Mouse (Mus musculus) midbrain, embryonic 13.5 days (tissue): ENCODE results near the gene Tuba3a. TPM values are rescaled to one million over a fixed set of nuclear protein-coding genes. Genes with fewer than 3 reads are reported as not detected.
"Not testable (repeated sequence)": the region's sequence is repeated elsewhere in the genome, so short reads cannot be mapped to it uniquely, and the experiment has no call there.

Experiments
- ATAC-seq: fragments of 200-750 bp; cut with Nextera tagmentation; 2 replicates; pipeline ENCODE4 v1.8.0; 2017; ENCODE audit warnings: mild to moderate bottlenecking, moderate TSS enrichment, moderate library complexity
- H3K27ac ChIP-seq: fragments of 300-500 bp; sonication (generic); 2 replicates; pipeline ENCODE4 v1.5.1; 2015; ENCODE audit warnings: inconsistent platforms, mild to moderate bottlenecking, moderate library complexity
- H3K27me3 ChIP-seq: fragments of 300-500 bp; sonication (generic); 2 replicates; pipeline ENCODE4 v1.6.1; 2015; ENCODE audit warnings: mild to moderate bottlenecking, inconsistent platforms
- H3K36me3 ChIP-seq: fragments of 300-500 bp; sonication (generic); 2 replicates; pipeline ENCODE4 v1.6.1; 2015; ENCODE audit warnings: mild to moderate bottlenecking, inconsistent platforms
- H3K4me1 ChIP-seq: fragments of 300-500 bp; sonication (generic); replicated peaks from 2 replicates; pipeline ENCODE4 v1.6.1; 2015; ENCODE audit warnings: inconsistent platforms
- H3K4me2 ChIP-seq: fragments of 300-500 bp; sonication (generic); replicated peaks from 2 replicates; pipeline ENCODE4 v1.6.1; 2015; ENCODE audit warnings: moderate library complexity, mild to moderate bottlenecking, inconsistent platforms
- H3K4me3 ChIP-seq: fragments of 300-500 bp; sonication (generic); replicated peaks from 2 replicates; pipeline ENCODE4 v1.5.1; 2015; ENCODE audit warnings: mild to moderate bottlenecking, inconsistent platforms
- H3K9ac ChIP-seq: fragments of 300-500 bp; sonication (generic); replicated peaks from 2 replicates; pipeline ENCODE4 v1.6.1; 2015; ENCODE audit warnings: mild to moderate bottlenecking, inconsistent platforms
- H3K9me3 ChIP-seq: fragments of 300-500 bp; sonication (generic); 2 replicates; pipeline ENCODE4 v1.6.1; 2016; ENCODE audit warnings: mild to moderate bottlenecking, inconsistent platforms
- WGBS: fragments of 180-500 bp; shearing (Covaris S2); methylation state at CpG from one replicate; pipeline ENCODE4 v1.1.7; 2015; 5-methylcytosine and 5-hydroxymethylcytosine counted together
- polyA plus RNA-seq: library from polyadenylated mRNA; unstranded; fragments of >200 nt; fragmentation: Nextera tagmentation; extraction: Ambion mirVana; gene quantifications from 2 replicates; pipeline ENCODE4 v1.2.1, GENCODE M21; 2015

Gene Tuba3a
- polyA plus RNA-seq, 1 experiment from 2014 or later: 0.11 TPM

DNA sequence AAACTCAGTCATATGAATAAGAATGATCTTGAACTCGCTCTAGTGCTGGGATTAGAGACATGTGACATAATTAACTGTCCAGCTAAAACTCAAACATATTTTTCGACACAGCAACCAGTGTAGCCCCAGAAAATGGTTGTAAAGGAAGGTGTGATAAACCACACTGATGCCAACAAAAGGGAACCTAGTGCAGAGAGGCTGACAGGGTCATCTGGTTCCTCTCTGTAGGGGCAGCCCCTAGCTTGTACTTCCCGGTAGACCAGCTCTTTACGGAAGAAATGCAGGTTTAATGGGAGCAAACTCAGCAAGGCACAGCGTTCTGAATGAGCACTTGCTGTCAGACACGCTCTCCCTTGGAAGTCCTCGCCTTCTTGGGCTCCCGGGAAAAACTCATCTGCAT is 6.1 kb downstream of the Tuba3a start:
- Histone ChIP-seq H3K4me2 (no peak overlapping the region), H3K27ac (no peak overlapping the region), H3K4me1 (no peaks in the 10 kb centered on the region), H3K27me3 (no peaks in the 10 kb centered on the region), H3K36me3 (no peaks in the 10 kb centered on the region), H3K9ac (no peak overlapping the region), H3K9me3 (no peaks in the 10 kb centered on the region), H3K4me3 (no peak overlapping the region)
- no peak for ATAC-seq
- 67% methylated on average over 8 of the region's 8 CpGs for WGBS

DNA sequence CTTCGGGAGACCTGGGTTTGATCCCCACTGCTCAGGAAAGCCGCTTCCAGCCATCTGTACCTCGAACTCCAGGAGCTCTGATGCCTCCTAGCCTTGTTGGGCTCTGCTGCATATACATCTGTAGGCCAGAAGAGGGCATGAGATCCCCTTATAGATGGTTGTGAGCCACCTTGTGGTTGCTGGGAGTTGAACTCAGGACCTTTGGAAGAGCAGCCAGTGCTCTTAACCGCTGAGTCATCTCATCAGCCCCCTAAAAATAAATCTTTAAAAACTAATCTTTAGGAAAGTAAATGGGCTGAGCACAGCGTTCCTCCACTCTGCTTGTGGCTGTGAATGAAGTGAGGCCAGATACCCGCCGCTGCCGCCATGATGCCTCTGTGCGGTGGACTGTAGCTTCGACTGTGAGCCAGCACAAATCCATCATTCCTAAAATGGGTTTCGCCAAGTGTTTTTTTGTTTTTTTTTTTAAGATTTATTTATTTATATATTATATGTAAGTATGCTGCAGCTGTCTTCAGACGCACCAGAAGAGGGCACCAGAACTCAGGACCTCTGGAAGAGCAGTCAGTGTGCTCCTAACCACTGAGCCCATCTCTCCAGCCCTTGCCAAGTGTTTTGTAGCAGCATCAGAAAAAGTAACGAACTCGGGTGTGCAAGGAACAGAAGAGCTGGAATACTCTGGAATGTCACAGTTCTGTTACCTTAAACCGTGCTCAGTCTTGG is 10.8 kb downstream of the Tuba3a start:
- H3K9ac ChIP-seq: no peak overlapping the region
- H3K4me3 ChIP-seq: no peak overlapping the region
- peaks cover 4% of the 10 kb centered on the region for H3K4me1 ChIP-seq
- no peak for ATAC-seq
- H3K4me2 ChIP-seq: no peak overlapping the region
- H3K27ac ChIP-seq: no peak overlapping the region
- H3K9me3 ChIP-seq: no peaks in the 10 kb centered on the region
- 64% methylated on average over 15 of the region's 15 CpGs for WGBS
- peaks cover 8% of the 10 kb centered on the region for H3K27me3 ChIP-seq
- no peaks in the 10 kb centered on the region for H3K36me3 ChIP-seq

DNA sequence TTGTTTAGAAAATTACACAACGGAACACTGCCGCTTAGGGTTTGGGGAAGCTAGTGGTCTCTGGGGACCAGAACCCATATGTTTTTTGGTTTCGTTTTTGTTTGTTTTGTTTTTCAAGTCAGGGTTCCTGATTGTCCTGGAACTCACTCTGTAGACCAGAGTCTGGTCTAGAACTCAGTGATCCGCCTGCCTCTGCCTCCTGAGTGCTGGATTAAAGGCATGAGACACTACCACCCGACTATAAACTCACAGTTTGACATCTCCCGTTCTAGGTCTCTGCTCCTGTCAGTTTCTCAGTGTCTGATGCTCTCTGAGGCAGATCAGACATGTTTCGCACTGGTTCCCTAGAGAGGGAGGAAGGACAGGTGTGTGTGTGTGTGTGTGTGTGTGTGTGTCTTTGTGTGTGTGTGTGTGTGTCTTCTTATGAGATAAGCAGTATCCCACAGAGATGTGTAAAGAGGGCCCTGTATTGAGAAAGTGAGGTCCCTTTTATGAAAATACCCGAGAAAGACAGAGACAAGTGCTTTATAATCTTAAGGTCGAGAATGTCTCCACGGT is 13.5 kb downstream of the Tuba3a start:
- Histone ChIP-seq H3K9ac (no peak overlapping the region), H3K4me2 (no peak overlapping the region), H3K4me1 (peaks cover 4% of the 10 kb centered on the region), H3K9me3 (no peaks in the 10 kb centered on the region), H3K27me3 (peaks cover 8% of the 10 kb centered on the region), H3K4me3 (no peak overlapping the region), H3K27ac (no peak overlapping the region), H3K36me3 (no peaks in the 10 kb centered on the region)
- WGBS: 78% methylated on average over 10 of the region's 10 CpGs
- ATAC-seq: no peak

DNA sequence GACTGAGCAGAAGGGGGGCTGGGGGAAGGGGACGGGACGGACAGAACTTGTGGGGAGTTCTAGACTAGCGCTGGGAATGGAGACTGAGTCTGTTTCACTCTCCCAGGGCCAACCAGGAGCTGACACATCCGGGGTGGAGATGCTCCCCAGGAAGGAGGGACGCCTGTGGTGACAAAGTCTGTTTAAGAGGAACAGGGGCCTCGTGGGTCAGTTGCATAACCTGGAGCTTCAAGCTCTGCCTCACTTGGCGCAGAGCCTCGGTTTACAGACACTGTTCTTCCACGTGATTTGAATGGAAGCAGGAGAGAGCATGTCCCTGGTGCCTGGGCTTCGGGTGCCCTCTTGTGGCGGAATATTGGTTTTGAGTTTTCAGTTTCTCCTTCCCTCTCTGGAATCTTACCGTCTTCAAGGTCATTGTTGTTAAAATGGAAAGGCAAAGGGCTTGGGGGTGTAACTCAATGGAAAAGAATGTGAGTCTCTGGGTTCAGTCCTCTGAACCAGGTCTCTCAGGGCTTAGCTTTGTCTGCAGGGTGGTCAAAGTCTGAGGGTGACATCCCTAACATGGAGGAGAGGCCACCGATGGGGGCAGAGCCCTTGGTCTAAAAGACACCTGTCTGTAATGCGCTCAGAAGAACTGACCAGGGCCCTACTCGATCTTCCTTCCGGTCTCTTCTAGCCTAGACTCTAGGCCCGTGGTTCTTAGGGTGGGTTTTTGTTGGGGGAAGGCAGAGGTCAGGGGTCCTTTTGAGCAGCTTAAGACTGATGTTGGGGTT is 14.2 kb downstream of the Tuba3a start:
- H3K4me3 ChIP-seq: no peak overlapping the region
- peaks cover 8% of the 10 kb centered on the region for H3K27me3 ChIP-seq
- 17% methylated on average over 17 of the region's 17 CpGs for WGBS
- no peak overlapping the region for H3K27ac ChIP-seq
- ATAC-seq: peak; percentile 91
- no peaks in the 10 kb centered on the region for H3K9me3 ChIP-seq
- no peak overlapping the region for H3K9ac ChIP-seq
- H3K4me1 ChIP-seq: peaks cover 4% of the 10 kb centered on the region
- no peaks in the 10 kb centered on the region for H3K36me3 ChIP-seq
- H3K4me2 ChIP-seq: peak overlapping the region; percentile 36

- peaks cover 8% of the 10 kb centered on the region for H3K27me3 ChIP-seq
- peaks cover 4% of the 10 kb centered on the region for H3K4me1 ChIP-seq
- no peak overlapping the region for H3K4me3 ChIP-seq
- H3K36me3 ChIP-seq: no peaks in the 10 kb centered on the region
- 49% methylated on average over 6 of the region's 6 CpGs for WGBS
- H3K4me2 ChIP-seq: no peak overlapping the region
- no peaks in the 10 kb centered on the region for H3K9me3 ChIP-seq
- no peak overlapping the region for H3K9ac ChIP-seq
- H3K27ac ChIP-seq: no peak overlapping the region
- ATAC-seq: no peak
Measured at GRCm38 (mm10) chr6:125268799-125269198, 17.0 kb downstream of the Tuba3a start.

- no peak overlapping the region for H3K27ac ChIP-seq
- H3K9me3 ChIP-seq: no peaks in the 10 kb centered on the region
- no peak overlapping the region for H3K4me3 ChIP-seq
- H3K4me1 ChIP-seq: peaks cover 4% of the 10 kb centered on the region
- no peak overlapping the region for H3K4me2 ChIP-seq
- WGBS: 87% methylated on average over 3 of the region's 3 CpGs
- H3K27me3 ChIP-seq: peaks cover 8% of the 10 kb centered on the region
- H3K9ac ChIP-seq: no peak overlapping the region
- H3K36me3 ChIP-seq: no peaks in the 10 kb centered on the region
- no peak for ATAC-seq
Measured at GRCm38 (mm10) chr6:125267469-125267868, 18.4 kb downstream of the Tuba3a start.

GRCm38 (mm10) chr6:125266600-125266999 is 19.2 kb downstream of the Tuba3a start:
- 66% methylated on average over 6 of the region's 6 CpGs for WGBS
- not testable (repeated sequence) for ATAC-seq, H3K4me2 ChIP-seq, H3K4me3 ChIP-seq, H3K9me3 ChIP-seq, H3K4me1 ChIP-seq, H3K36me3 ChIP-seq, H3K27me3 ChIP-seq, H3K27ac ChIP-seq, H3K9ac ChIP-seq

DNA sequence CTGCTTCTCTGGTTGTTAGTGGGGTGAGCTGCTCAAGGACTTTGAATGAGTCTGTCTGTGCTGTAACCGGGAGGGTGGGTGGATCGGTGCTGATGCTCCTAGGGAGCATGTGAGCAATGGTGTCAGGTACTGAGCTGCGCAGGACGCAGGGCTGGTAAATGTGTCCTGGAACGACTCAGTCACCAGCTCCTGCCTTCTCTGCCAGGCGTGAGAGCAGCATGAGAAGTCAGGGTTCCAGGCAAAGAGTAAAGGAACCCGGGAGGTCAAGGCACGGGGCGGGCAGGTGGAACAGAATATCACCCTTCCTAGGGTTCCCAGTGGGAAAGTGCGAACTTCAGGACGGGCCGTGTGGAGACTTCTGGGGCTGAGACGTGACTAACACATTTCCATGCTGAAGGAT is 19.8 kb downstream of the Tuba3a start:
- Histone ChIP-seq H3K27ac (no peak overlapping the region), H3K27me3 (peaks cover 8% of the 10 kb centered on the region), H3K4me3 (no peak overlapping the region), H3K4me2 (no peak overlapping the region), H3K4me1 (no peaks in the 10 kb centered on the region), H3K9ac (no peak overlapping the region), H3K36me3 (no peaks in the 10 kb centered on the region), H3K9me3 (no peaks in the 10 kb centered on the region)
- no peak for ATAC-seq
- WGBS: 76% methylated on average over 13 of the region's 13 CpGs

GRCm38 (mm10) chr6:125265239-125265638 is 20.6 kb downstream of the Tuba3a start:
- Histone ChIP-seq H3K9ac (no peak overlapping the region), H3K36me3 (no peaks in the 10 kb centered on the region), H3K9me3 (no peaks in the 10 kb centered on the region), H3K4me2 (no peak overlapping the region), H3K27ac (no peak overlapping the region), H3K4me1 (no peaks in the 10 kb centered on the region), H3K4me3 (no peak overlapping the region), H3K27me3 (0 out of 2 replicates have a peak, but pooled peaks cover under 1% of the 10 kb centered on the region)
- no peak for ATAC-seq
- whole genome bisulfite sequencing: 68% methylated on average over 10 of the region's 10 CpGs

DNA sequence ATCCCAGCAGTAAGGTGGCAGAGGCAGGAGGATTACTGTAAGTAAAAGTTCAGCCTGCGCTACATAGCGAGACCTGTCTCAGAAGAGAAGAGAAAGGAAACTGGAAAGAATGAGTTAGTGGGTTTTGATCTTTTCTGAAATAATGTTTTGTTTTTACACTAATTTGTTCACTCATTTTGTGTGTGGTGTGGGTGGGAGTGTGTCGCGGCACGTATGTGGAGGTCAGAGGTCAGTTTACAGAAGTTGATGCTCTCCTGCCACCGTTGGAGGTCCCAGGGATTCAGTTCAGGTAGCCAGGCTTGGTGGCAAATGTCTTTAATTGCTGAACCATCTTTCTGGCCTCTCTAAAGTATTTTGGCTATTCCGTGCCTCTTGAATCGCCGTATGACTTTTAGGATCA is 21.6 kb downstream of the Tuba3a start:
- ATAC-seq: no peak
- H3K4me3 ChIP-seq: no peak overlapping the region
- no peaks in the 10 kb centered on the region for H3K36me3 ChIP-seq
- no peaks in the 10 kb centered on the region for H3K9me3 ChIP-seq
- H3K27ac ChIP-seq: no peak overlapping the region
- H3K9ac ChIP-seq: no peak overlapping the region
- no peaks in the 10 kb centered on the region for H3K4me1 ChIP-seq
- H3K27me3 ChIP-seq: no peaks in the 10 kb centered on the region
- no peak overlapping the region for H3K4me2 ChIP-seq
- 91% methylated on average over 9 of the region's 9 CpGs for WGBS

DNA sequence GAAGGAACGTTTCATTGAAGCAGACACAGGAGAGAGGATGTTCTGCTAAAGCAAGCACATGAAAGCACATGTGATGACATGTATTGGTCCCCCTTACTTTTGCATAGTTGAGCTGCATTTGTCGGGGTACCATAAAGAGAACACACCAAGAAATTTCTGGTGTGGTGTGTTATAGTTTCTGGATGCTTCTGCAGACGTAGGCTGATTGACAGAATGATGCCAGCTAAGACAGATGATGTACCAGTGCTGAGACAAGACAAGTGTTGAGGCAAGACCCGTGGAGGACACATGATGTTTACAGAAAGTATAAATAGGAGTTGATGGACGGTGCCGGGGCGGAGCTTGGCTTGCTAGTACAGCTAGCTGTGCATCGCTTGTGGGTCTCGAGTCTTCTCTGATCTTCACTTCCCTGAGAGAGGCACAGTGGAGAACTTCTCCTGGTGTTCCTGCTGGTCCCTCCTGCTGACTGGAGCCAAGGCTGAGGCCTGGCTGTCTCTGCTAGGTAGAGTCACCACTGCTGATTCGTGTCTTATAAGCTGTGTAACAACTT is 25.8 kb downstream of the Tuba3a start:
- Histone ChIP-seq H3K27me3 (no peaks in the 10 kb centered on the region), H3K4me2 (no peak overlapping the region), H3K36me3 (no peaks in the 10 kb centered on the region), H3K9me3 (no peaks in the 10 kb centered on the region), H3K9ac (no peak overlapping the region), H3K27ac (no peak overlapping the region), H3K4me3 (no peak overlapping the region), H3K4me1 (no peaks in the 10 kb centered on the region)
- ATAC-seq: no peak
- 86% methylated on average over 10 of the region's 10 CpGs for WGBS
